In genomic region chr1:94504080-94504520, GRCm38 (mm10) we compare ENCODE assay signal across 17 mouse cellular contexts.
A peak's percentile ranks its signal among the peaks of the same experiment; 100 is the strongest.
DNase-seq lines count a peak whose midpoint lies in the region; ATAC-seq and TF ChIP-seq lines count a peak whose summit lies in the region.
"Had no signal": no experiment of that assay in that cellular context is flagged by ENCODE, and none has a peak within 500 bp of the region (broad histone marks: within the 10 kb centered on the region; RNA-seq: fewer than 3 reads in every experiment).

No protein-coding gene starts in this region.

- H3K27ac ChIP-seq in midbrain, embryonic 13.5 days = no peak overlapping the region
- no peak overlapping the region for H3K27ac ChIP-seq in midbrain, embryonic 16.5 days (ENCODE audit: low read length)
- H3K27ac ChIP-seq in forebrain, embryonic 16.5 days (ENCODE audit: low read length) = peak overlapping the region; percentile 57
- H3K27ac ChIP-seq: kidney, postnatal 0 days; limb, embryonic 13.5 days; liver, embryonic 14.5 days; neural tube, embryonic 12.5 days had no signal

- TF ChIP-seq POLR2A in myocyte (IDR thresholded peaks at IDR 0.05; ENCODE audit: insufficient read length, low read depth) = no peak

- H3K9me3 ChIP-seq in midbrain, embryonic 13.5 days = no peaks in the 10 kb centered on the region
- no peaks in the 10 kb centered on the region for H3K9me3 ChIP-seq in midbrain, embryonic 16.5 days (replicated peaks; ENCODE audit: control insufficient read depth, low read length, poor library complexity, severe bottlenecking)
- no peaks in the 10 kb centered on the region for H3K9me3 ChIP-seq in forebrain, embryonic 16.5 days (ENCODE audit: control insufficient read depth, low read length)
- H3K9me3 ChIP-seq: limb, embryonic 13.5 days; neural tube, embryonic 12.5 days had no signal

- no peak overlapping the region for H3K4me3 ChIP-seq in midbrain, embryonic 13.5 days (replicated peaks)
- H3K4me3 ChIP-seq in midbrain, embryonic 16.5 days (ENCODE audit: low read depth, low read length) = no peak overlapping the region
- no peak overlapping the region for H3K4me3 ChIP-seq in forebrain, embryonic 16.5 days (replicated peaks; ENCODE audit: low read length)
- no peak overlapping the region for H3K4me3 ChIP-seq in myocyte
- H3K4me3 ChIP-seq: limb, embryonic 13.5 days; neural tube, embryonic 12.5 days had no signal

- DNase-seq in brain, embryonic 18.5 days (ENCODE audit: low read depth, low spot score) = peak; percentile 50
- no peak for DNase-seq in spleen, postnatal 14 days (ENCODE audit: low spot score in 2 of 2)
- DNase-seq in spleen, adult 12 weeks (ENCODE audit: low spot score) = no peak
- DNase-seq: cerebellum, adult 9-11 months; gastrocnemius, postnatal 36 days; kidney, adult 11 months; layer of hippocampus, postnatal 36 days; thymus, postnatal 4 days had no signal

- no peak overlapping the region for H3ac ChIP-seq in myocyte (ENCODE audit: control insufficient read depth, insufficient read length)

- no peaks in the 10 kb centered on the region for H3K79me2 ChIP-seq in myocyte (ENCODE audit: control insufficient read depth, insufficient read depth)

- no peaks in the 10 kb centered on the region for H3K36me3 ChIP-seq in midbrain, embryonic 13.5 days
- no peaks in the 10 kb centered on the region for H3K36me3 ChIP-seq in midbrain, embryonic 16.5 days (ENCODE audit: control insufficient read depth, insufficient read depth, low read length)
- H3K36me3 ChIP-seq in forebrain, embryonic 16.5 days (ENCODE audit: control insufficient read depth, insufficient read depth) = no peaks in the 10 kb centered on the region
- H3K36me3 ChIP-seq in myocyte (ENCODE audit: control insufficient read depth, insufficient read depth) = no peaks in the 10 kb centered on the region
- H3K36me3 ChIP-seq: limb, embryonic 13.5 days; neural tube, embryonic 12.5 days had no signal

- 56% methylated on average over 4 of the region's 4 CpGs for WGBS in midbrain, embryonic 13.5 days
- 60% methylated on average over 4 of the region's 4 CpGs for WGBS in midbrain, embryonic 16.5 days
- WGBS in forebrain, embryonic 16.5 days = 6% methylated on average over 4 of the region's 4 CpGs

- no peak overlapping the region for H3K4me2 ChIP-seq in midbrain, embryonic 13.5 days (replicated peaks)
- no peak overlapping the region for H3K4me2 ChIP-seq in midbrain, embryonic 16.5 days (ENCODE audit: low read length)
- no peak overlapping the region for H3K4me2 ChIP-seq in forebrain, embryonic 16.5 days (ENCODE audit: low read length)
- no peak overlapping the region for H3K4me2 ChIP-seq in myocyte (ENCODE audit: low read depth)
- H3K4me2 ChIP-seq: limb, embryonic 13.5 days; neural tube, embryonic 12.5 days had no signal

- no peaks in the 10 kb centered on the region for H3K27me3 ChIP-seq in midbrain, embryonic 13.5 days
- no peaks in the 10 kb centered on the region for H3K27me3 ChIP-seq in midbrain, embryonic 16.5 days (ENCODE audit: control insufficient read depth, insufficient read depth, low read depth, low read length)
- H3K27me3 ChIP-seq in forebrain, embryonic 16.5 days (replicated peaks; ENCODE audit: control insufficient read depth, insufficient read depth, low read length) = no peaks in the 10 kb centered on the region
- no peaks in the 10 kb centered on the region for H3K27me3 ChIP-seq in myocyte (ENCODE audit: control insufficient read depth, insufficient read depth, insufficient read length)
- H3K27me3 ChIP-seq: limb, embryonic 13.5 days; neural tube, embryonic 12.5 days had no signal

- H3K9ac ChIP-seq in midbrain, embryonic 13.5 days (replicated peaks) = no peak overlapping the region
- no peak overlapping the region for H3K9ac ChIP-seq in midbrain, embryonic 16.5 days (ENCODE audit: low read depth, low read length)
- H3K9ac ChIP-seq in forebrain, embryonic 16.5 days (replicated peaks; ENCODE audit: low read depth, low read length) = no peak overlapping the region
- H3K9ac ChIP-seq: limb, embryonic 13.5 days; liver, embryonic 14.5 days; neural tube, embryonic 12.5 days had no signal

- peak; percentile 46; the same call in 1 of the 2 replicates for ATAC-seq in midbrain, embryonic 13.5 days
- no peak; the same call in 1 of the 2 replicates for ATAC-seq in midbrain, embryonic 16.5 days
- ATAC-seq in forebrain, embryonic 16.5 days = peak; percentile 68; the same call in 1 of the 2 replicates
- ATAC-seq: lung, postnatal 0 days had no signal

- no peaks in the 10 kb centered on the region for H3K4me1 ChIP-seq in midbrain, embryonic 13.5 days (replicated peaks)
- H3K4me1 ChIP-seq in midbrain, embryonic 16.5 days (ENCODE audit: control insufficient read depth, insufficient read depth, low read length) = no peaks in the 10 kb centered on the region
- peaks cover 10% of the 10 kb centered on the region for H3K4me1 ChIP-seq in forebrain, embryonic 16.5 days (replicated peaks; ENCODE audit: control insufficient read depth, insufficient read depth, low read length)
- H3K4me1 ChIP-seq: limb, embryonic 13.5 days; neural tube, embryonic 12.5 days had no signal

TF ChIP-seq in myocyte, 11 proteins besides CTCF, POLR2A, EP300 and RAD21:
- TF ChIP-seq E2F4 (IDR thresholded peaks at IDR 0.05; ENCODE audit: insufficient read depth) = no peak
- no peak for TF ChIP-seq SRF (IDR thresholded peaks at IDR 0.05; ENCODE audit: control insufficient read depth, insufficient read length, low read depth)
- TF ChIP-seq MYOD1 (IDR thresholded peaks at IDR 0.05; ENCODE audit: control insufficient read depth in 1 of 3, insufficient read length in 2 of 3, low read depth in 2 of 3) = no peak
- no peak for TF ChIP-seq TCF12 (IDR thresholded peaks at IDR 0.05; ENCODE audit: insufficient read depth, poor library complexity, severe bottlenecking)
- no peak for TF ChIP-seq REST (IDR thresholded peaks at IDR 0.05; ENCODE audit: insufficient read depth, insufficient read length)
- TF ChIP-seq MYOG (IDR thresholded peaks at IDR 0.05; ENCODE audit: control insufficient read depth in 1 of 3, insufficient read depth in 1 of 3, insufficient read length in 2 of 3, low read depth in 2 of 3) = no peak
- no peak for TF ChIP-seq POLR2AphosphoS2 (IDR thresholded peaks at IDR 0.05; ENCODE audit: insufficient read length, low read depth)
- peak; percentile 32 for TF ChIP-seq MAX (IDR thresholded peaks at IDR 0.05; ENCODE audit: low read depth)
- TF ChIP-seq CEBPB (IDR thresholded peaks at IDR 0.05; ENCODE audit: insufficient read depth, poor library complexity, severe bottlenecking) = peak; percentile 57; the same call in 1 of the 2 replicates
- TF ChIP-seq USF1 (IDR thresholded peaks at IDR 0.05; ENCODE audit: low read depth) = no peak
- no peak for TF ChIP-seq TCF3 (IDR thresholded peaks at IDR 0.05; ENCODE audit: insufficient read length, low read depth)
